Mouse (Mus musculus) forebrain, embryonic 13.5 days (tissue): ENCODE results near the gene Camta1. TPM values are rescaled to one million over a fixed set of nuclear protein-coding genes. Genes with fewer than 3 reads are reported as not detected.

Experiments
- ATAC-seq: fragments of 200-750 bp; cut with Nextera tagmentation; 2 replicates; pipeline ENCODE4 v1.8.0; 2017
- H3K27ac ChIP-seq: fragments of 300-500 bp; sonication (generic); 2 replicates; pipeline ENCODE4 v1.5.1; 2015; ENCODE audit warnings: inconsistent platforms, mild to moderate bottlenecking, moderate library complexity
- H3K27me3 ChIP-seq: fragments of 300-500 bp; sonication (generic); 2 replicates; pipeline ENCODE4 v1.6.1; 2015; ENCODE audit warnings: mild to moderate bottlenecking, inconsistent platforms
- H3K36me3 ChIP-seq: fragments of 300-500 bp; sonication (generic); 2 replicates; pipeline ENCODE4 v1.6.1; 2015; ENCODE audit warnings: mild to moderate bottlenecking, inconsistent platforms; ENCODE audit not compliant: poor library complexity, severe bottlenecking
- H3K4me1 ChIP-seq: fragments of 300-500 bp; sonication (generic); 2 replicates; pipeline ENCODE4 v1.6.1; 2015; ENCODE audit warnings: inconsistent platforms
- H3K4me2 ChIP-seq: fragments of 300-500 bp; sonication (generic); 2 replicates; pipeline ENCODE4 v1.6.1; 2015; ENCODE audit warnings: inconsistent platforms, mild to moderate bottlenecking, moderate library complexity
- H3K4me3 ChIP-seq: fragments of 300-500 bp; sonication (generic); 2 replicates; pipeline ENCODE4 v1.5.1; 2015; ENCODE audit warnings: mild to moderate bottlenecking, inconsistent platforms
- H3K9ac ChIP-seq: fragments of 300-500 bp; sonication (generic); 2 replicates; pipeline ENCODE4 v1.6.1; 2015; ENCODE audit warnings: mild to moderate bottlenecking, inconsistent platforms
- H3K9me3 ChIP-seq: fragments of 300-500 bp; sonication (generic); replicated peaks from 2 replicates; pipeline ENCODE4 v1.6.1; 2016; ENCODE audit warnings: inconsistent platforms
- whole genome bisulfite sequencing: fragments of 180-500 bp; shearing (Covaris S2); methylation state at CpG from one replicate; pipeline ENCODE4 v1.1.7; 2015; 5-methylcytosine and 5-hydroxymethylcytosine counted together
- polyA plus RNA-seq: library from polyadenylated mRNA; unstranded; fragments of >200 nt; fragmentation: Nextera tagmentation; extraction: Ambion mirVana; gene quantifications from 2 replicates; pipeline ENCODE4 v1.2.1, GENCODE M21; 2015

The Camta1 gene
- polyA plus RNA-seq, 1 experiment from 2014 or later: 150 TPM

GRCm38 (mm10) chr4:151702463-151702862, 159.2 kb downstream of the Camta1 start:
- 86% methylated on average over 11 of the region's 11 CpGs for WGBS
- no peaks in the 10 kb centered on the region for H3K36me3 ChIP-seq
- H3K9ac ChIP-seq: no peak overlapping the region
- no peaks in the 10 kb centered on the region for H3K9me3 ChIP-seq
- no peak overlapping the region for H3K27ac ChIP-seq
- no peak overlapping the region for H3K4me3 ChIP-seq
- H3K4me1 ChIP-seq: no peaks in the 10 kb centered on the region; the same call in 1 of the 2 replicates
- no peak for ATAC-seq
- H3K4me2 ChIP-seq: no peak overlapping the region
- no peaks in the 10 kb centered on the region for H3K27me3 ChIP-seq

GRCm38 (mm10) chr4:151695984-151696383, 165.7 kb downstream of the Camta1 start:
- Histone ChIP-seq H3K4me3 (no peak overlapping the region), H3K4me2 (0 out of 2 replicates have a peak overlapping the region, but pooled peaks have one; percentile 14), H3K36me3 (no peaks in the 10 kb centered on the region), H3K4me1 (peaks cover 40% of the 10 kb centered on the region), H3K9ac (no peak overlapping the region), H3K27me3 (peaks cover 6% of the 10 kb centered on the region; the same call in 1 of the 2 replicates), H3K9me3 (no peaks in the 10 kb centered on the region), H3K27ac (peak overlapping the region; percentile 32)
- peak; percentile 52; the same call in 1 of the 2 replicates for ATAC-seq
- WGBS: 17% methylated on average over 11 of the region's 11 CpGs

GRCm38 (mm10) chr4:151694531-151694930, 167.1 kb downstream of the Camta1 start:
- Histone ChIP-seq H3K27me3 (peaks cover 6% of the 10 kb centered on the region; the same call in 1 of the 2 replicates), H3K4me3 (no peak overlapping the region), H3K4me1 (peaks cover 40% of the 10 kb centered on the region), H3K36me3 (no peaks in the 10 kb centered on the region), H3K4me2 (no peak overlapping the region), H3K9ac (no peak overlapping the region), H3K9me3 (no peaks in the 10 kb centered on the region), H3K27ac (no peak overlapping the region)
- ATAC-seq: peak; percentile 68
- 11% methylated on average over 7 of the region's 7 CpGs for WGBS

- no peak overlapping the region for H3K4me3 ChIP-seq
- H3K9ac ChIP-seq: no peak overlapping the region
- no peak overlapping the region for H3K27ac ChIP-seq
- H3K4me1 ChIP-seq: peaks cover 40% of the 10 kb centered on the region
- H3K9me3 ChIP-seq: no peaks in the 10 kb centered on the region
- H3K36me3 ChIP-seq: no peaks in the 10 kb centered on the region
- 89% methylated on average over 3 of the region's 3 CpGs for WGBS
- H3K4me2 ChIP-seq: no peak overlapping the region
- ATAC-seq: no peak
- peaks cover 6% of the 10 kb centered on the region; the same call in 1 of the 2 replicates for H3K27me3 ChIP-seq
Observed at GRCm38 (mm10) chr4:151694047-151694446, 167.6 kb downstream of the Camta1 start.

GRCm38 (mm10) chr4:151690041-151690440, 171.6 kb downstream of the Camta1 start:
- Histone ChIP-seq H3K4me2 (no peak overlapping the region), H3K4me1 (peaks cover 18% of the 10 kb centered on the region), H3K9me3 (no peaks in the 10 kb centered on the region), H3K36me3 (no peaks in the 10 kb centered on the region), H3K27ac (no peak overlapping the region), H3K27me3 (peaks cover 6% of the 10 kb centered on the region; the same call in 1 of the 2 replicates), H3K4me3 (no peak overlapping the region), H3K9ac (no peak overlapping the region)
- ATAC-seq: no peak
- WGBS: 92% methylated on average over 12 of the region's 12 CpGs

GRCm38 (mm10) chr4:151688206-151688605, 173.5 kb downstream of the Camta1 start:
- Histone ChIP-seq H3K27ac (no peak overlapping the region), H3K27me3 (peaks cover 3% of the 10 kb centered on the region; the same call in 1 of the 2 replicates), H3K36me3 (no peaks in the 10 kb centered on the region), H3K4me1 (peaks cover 4% of the 10 kb centered on the region; the same call in 1 of the 2 replicates), H3K9ac (no peak overlapping the region), H3K4me2 (no peak overlapping the region), H3K9me3 (no peaks in the 10 kb centered on the region), H3K4me3 (no peak overlapping the region)
- ATAC-seq: no peak
- 96% methylated on average over 5 of the region's 5 CpGs for WGBS

GRCm38 (mm10) chr4:151684596-151684995, 177.1 kb downstream of the Camta1 start:
- no peaks in the 10 kb centered on the region for H3K36me3 ChIP-seq
- no peak overlapping the region for H3K9ac ChIP-seq
- H3K27me3 ChIP-seq: no peaks in the 10 kb centered on the region
- no peak overlapping the region for H3K27ac ChIP-seq
- H3K4me2 ChIP-seq: no peak overlapping the region
- no peak for ATAC-seq
- H3K4me3 ChIP-seq: no peak overlapping the region
- no peaks in the 10 kb centered on the region for H3K4me1 ChIP-seq
- WGBS: 92% methylated on average over 7 of the region's 7 CpGs
- no peaks in the 10 kb centered on the region for H3K9me3 ChIP-seq

- Histone ChIP-seq H3K4me2 (no peak overlapping the region), H3K27ac (no peak overlapping the region), H3K27me3 (no peaks in the 10 kb centered on the region), H3K4me1 (no peaks in the 10 kb centered on the region), H3K4me3 (no peak overlapping the region), H3K9ac (no peak overlapping the region), H3K9me3 (no peaks in the 10 kb centered on the region), H3K36me3 (no peaks in the 10 kb centered on the region)
- 85% methylated on average over 12 of the region's 12 CpGs for WGBS
- no peak for ATAC-seq
Observed at GRCm38 (mm10) chr4:151682831-151683488, 178.7 kb downstream of the Camta1 start.

GRCm38 (mm10) chr4:151672452-151672851, 189.2 kb downstream of the Camta1 start:
- Histone ChIP-seq H3K36me3 (no peaks in the 10 kb centered on the region), H3K9ac (no peak overlapping the region), H3K27ac (no peak overlapping the region; the same call in 1 of the 2 replicates), H3K4me2 (no peak overlapping the region), H3K9me3 (no peaks in the 10 kb centered on the region), H3K27me3 (no peaks in the 10 kb centered on the region), H3K4me1 (peaks cover 9% of the 10 kb centered on the region; the same call in 1 of the 2 replicates), H3K4me3 (no peak overlapping the region)
- ATAC-seq: no peak
- WGBS: 67% methylated on average over 13 of the region's 13 CpGs

- H3K27me3 ChIP-seq: no peaks in the 10 kb centered on the region
- H3K27ac ChIP-seq: no peak overlapping the region
- H3K9ac ChIP-seq: no peak overlapping the region
- ATAC-seq: 0 out of 2 replicates have a peak, but pooled peaks have one; percentile 51
- H3K9me3 ChIP-seq: no peaks in the 10 kb centered on the region
- no peaks in the 10 kb centered on the region for H3K36me3 ChIP-seq
- no peak overlapping the region for H3K4me2 ChIP-seq
- 60% methylated on average over 12 of the region's 12 CpGs for WGBS
- no peak overlapping the region for H3K4me3 ChIP-seq
- peaks cover 13% of the 10 kb centered on the region for H3K4me1 ChIP-seq
Observed at GRCm38 (mm10) chr4:151666411-151666901, 195.2 kb downstream of the Camta1 start.

GRCm38 (mm10) chr4:151661486-151661885, 200.2 kb downstream of the Camta1 start:
- no peaks in the 10 kb centered on the region for H3K36me3 ChIP-seq
- no peak overlapping the region for H3K27ac ChIP-seq
- H3K4me3 ChIP-seq: no peak overlapping the region
- H3K27me3 ChIP-seq: no peaks in the 10 kb centered on the region
- no peaks in the 10 kb centered on the region for H3K9me3 ChIP-seq
- no peak overlapping the region for H3K4me2 ChIP-seq
- no peak overlapping the region for H3K9ac ChIP-seq
- no peak for ATAC-seq
- WGBS: 45% methylated on average over 9 of the region's 9 CpGs
- H3K4me1 ChIP-seq: peaks cover 12% of the 10 kb centered on the region

- Histone ChIP-seq H3K9me3 (no peaks in the 10 kb centered on the region), H3K4me2 (no peak overlapping the region), H3K4me3 (no peak overlapping the region), H3K36me3 (no peaks in the 10 kb centered on the region), H3K27me3 (no peaks in the 10 kb centered on the region), H3K9ac (no peak overlapping the region), H3K27ac (no peak overlapping the region), H3K4me1 (peaks cover 2% of the 10 kb centered on the region; the same call in 1 of the 2 replicates)
- 62% methylated on average over 10 of the region's 10 CpGs for WGBS
- ATAC-seq: no peak
Observed at GRCm38 (mm10) chr4:151656427-151656826, 205.2 kb downstream of the Camta1 start.
